Mouse (Mus musculus) forebrain, embryonic 10.5 days (tissue): ENCODE data around the gene Olfr201. TPM values are rescaled to one million over a fixed set of nuclear protein-coding genes. Genes with fewer than 3 reads are reported as not detected.

Source experiments
- polyA plus RNA-seq: library from polyadenylated mRNA; unstranded; fragments of >200 nt; fragmentation: Nextera tagmentation; extraction: Ambion mirVana; gene quantifications from 2 replicates; pipeline ENCODE4 v1.2.1, GENCODE M21; 2016

Gene Olfr201
- polyA plus RNA-seq, 1 experiment from 2014 or later: not detected

Other genes with a start within 250 kb of the Olfr201 start
- not detected in 2 replicates for gene Olfr186, start 242.3 kb downstream of the Olfr201 start, polyA plus RNA-seq
- gene Olfr187, start 232.9 kb downstream of the Olfr201 start, polyA plus RNA-seq: not detected in 2 replicates
- gene Olfr190, start 194.6 kb downstream of the Olfr201 start, polyA plus RNA-seq: not detected in 2 replicates
- not detected in 2 replicates for gene Olfr191, start 182.8 kb downstream of the Olfr201 start, polyA plus RNA-seq
- not detected in 2 replicates for gene Olfr193, start 160.8 kb downstream of the Olfr201 start, polyA plus RNA-seq
- gene Olfr194, start 151.6 kb downstream of the Olfr201 start, polyA plus RNA-seq: not detected in 2 replicates
- gene Olfr195, start 125.6 kb downstream of the Olfr201 start, polyA plus RNA-seq: not detected in 2 replicates
- not detected in 2 replicates for gene Olfr196, start 102.2 kb downstream of the Olfr201 start, polyA plus RNA-seq
- gene Olfr198, start 69.1 kb downstream of the Olfr201 start, polyA plus RNA-seq: not detected in 2 replicates
- gene Olfr199, start 52.9 kb downstream of the Olfr201 start, polyA plus RNA-seq: not detected in 2 replicates
- gene Olfr202, start 14.2 kb upstream of the Olfr201 start, polyA plus RNA-seq: not detected in 2 replicates
- not detected in 2 replicates for gene Olfr203, start 26.2 kb upstream of the Olfr201 start, polyA plus RNA-seq
- gene Olfr204, start 45.6 kb upstream of the Olfr201 start, polyA plus RNA-seq: not detected in 2 replicates
- not detected in 2 replicates for gene Olfr205, start 58.5 kb upstream of the Olfr201 start, polyA plus RNA-seq
- gene Olfr206, start 76.6 kb upstream of the Olfr201 start, polyA plus RNA-seq: not detected in 2 replicates
- not detected in 2 replicates for gene Olfr209, start 91.4 kb upstream of the Olfr201 start, polyA plus RNA-seq
- 0.04 TPM in 1 of 2 replicates, not detected in the other for gene Gabrr3, start 134.7 kb upstream of the Olfr201 start, polyA plus RNA-seq
- 37.7 and 39.9 TPM in 2 replicates for gene Riox2, start 199.1 kb upstream of the Olfr201 start, polyA plus RNA-seq